Mouse (Mus musculus) midbrain, embryonic 11.5 days (tissue): ENCODE data around the gene Crmp1. TPM values are rescaled to one million over a fixed set of nuclear protein-coding genes. Genes with fewer than 3 reads are reported as not detected.

Experiments used
- ATAC-seq: fragments of 200-750 bp; cut with Nextera tagmentation; 2 replicates; pipeline ENCODE4 v1.8.0; 2017; ENCODE audit warnings: moderate TSS enrichment, moderate library complexity; ENCODE audit not compliant: low FRiP score
- DNase-seq: peaks from one replicate; pipeline ENCODE4 v3.0.0; 2015; ENCODE audit warnings: low spot score; ENCODE audit errors: missing footprints
- H3K27ac ChIP-seq: fragments of 300-500 bp; sonication (generic); 2 replicates; pipeline ENCODE4 v1.5.1; 2014; ENCODE audit warnings: low read depth, low read length
- H3K27me3 ChIP-seq: fragments of 300-500 bp; sonication (generic); 2 replicates; pipeline ENCODE4 v1.6.1; 2014; ENCODE audit warnings: mild to moderate bottlenecking, low read length, moderate library complexity, mixed read lengths; ENCODE audit not compliant: control insufficient read depth, insufficient read depth
- H3K36me3 ChIP-seq: fragments of 300-500 bp; sonication (generic); 2 replicates; pipeline ENCODE4 v1.6.1; 2014; ENCODE audit warnings: mild to moderate bottlenecking, low read length, moderate library complexity, mixed read lengths; ENCODE audit not compliant: control insufficient read depth, insufficient read depth
- H3K4me1 ChIP-seq: fragments of 300-500 bp; sonication (generic); 2 replicates; pipeline ENCODE4 v1.6.1; 2014; ENCODE audit warnings: low read length; ENCODE audit not compliant: control insufficient read depth, insufficient read depth
- H3K4me2 ChIP-seq: fragments of 300-500 bp; sonication (generic); 2 replicates; pipeline ENCODE4 v1.6.1; 2014; ENCODE audit warnings: mild to moderate bottlenecking, moderate library complexity
- H3K4me3 ChIP-seq: fragments of 300-500 bp; sonication (generic); 2 replicates; pipeline ENCODE4 v1.5.1; 2014; ENCODE audit warnings: low read depth, low read length
- H3K9ac ChIP-seq: fragments of 300-500 bp; sonication (generic); 2 replicates; pipeline ENCODE4 v1.6.1; 2014; ENCODE audit warnings: low read length
- H3K9me3 ChIP-seq: fragments of 300-500 bp; sonication (generic); 2 replicates; pipeline ENCODE4 v1.6.1; 2016; ENCODE audit warnings: low read length; ENCODE audit not compliant: control insufficient read depth
- WGBS: fragments of 180-500 bp; shearing (Covaris S2); extraction: QIAGEN DNeasy Blood & Tissue Kit; methylation state at CpG from one replicate; pipeline ENCODE4 v1.1.7; 2014; 5-methylcytosine and 5-hydroxymethylcytosine counted together
- polyA plus RNA-seq: library from polyadenylated mRNA; unstranded; fragments of >200 nt; fragmentation: Nextera tagmentation; extraction: Ambion mirVana; gene quantifications from 2 replicates; pipeline ENCODE4 v1.2.1, GENCODE M21; 2014

Gene Crmp1
- polyA plus RNA-seq, 1 experiment from 2014 or later = 295 TPM

DNA sequence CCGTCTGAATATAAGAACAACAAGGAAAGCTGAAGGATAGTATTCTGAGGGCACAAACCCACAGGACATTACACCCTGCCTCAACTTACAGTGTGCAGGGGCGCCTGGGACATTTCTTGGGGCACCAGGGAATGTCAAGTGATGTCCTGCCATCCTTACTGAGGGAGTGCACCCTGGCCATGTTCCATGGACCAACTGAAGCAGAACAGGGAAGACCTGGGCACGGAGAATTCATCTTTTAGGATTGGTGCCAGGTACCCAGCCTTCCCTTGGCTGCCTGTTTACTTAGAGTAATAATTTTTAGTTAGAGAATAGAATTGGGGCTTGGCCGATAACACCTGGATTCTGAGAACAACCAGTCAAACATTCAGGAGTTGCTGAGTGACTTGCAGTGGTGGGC lies 90.3 kb downstream of the Crmp1 start:
- 82% methylated on average over 4 of the region's 4 CpGs for whole genome bisulfite sequencing
- H3K27ac ChIP-seq = no peak overlapping the region
- no peaks in the 10 kb centered on the region for H3K36me3 ChIP-seq
- H3K9me3 ChIP-seq = no peaks in the 10 kb centered on the region
- H3K27me3 ChIP-seq = no peaks in the 10 kb centered on the region
- H3K4me3 ChIP-seq = no peak overlapping the region
- no peak overlapping the region for H3K4me2 ChIP-seq
- DNase-seq (no peak), ATAC-seq (no peak)
- peaks cover 7% of the 10 kb centered on the region for H3K4me1 ChIP-seq
- H3K9ac ChIP-seq = no peak overlapping the region

DNA sequence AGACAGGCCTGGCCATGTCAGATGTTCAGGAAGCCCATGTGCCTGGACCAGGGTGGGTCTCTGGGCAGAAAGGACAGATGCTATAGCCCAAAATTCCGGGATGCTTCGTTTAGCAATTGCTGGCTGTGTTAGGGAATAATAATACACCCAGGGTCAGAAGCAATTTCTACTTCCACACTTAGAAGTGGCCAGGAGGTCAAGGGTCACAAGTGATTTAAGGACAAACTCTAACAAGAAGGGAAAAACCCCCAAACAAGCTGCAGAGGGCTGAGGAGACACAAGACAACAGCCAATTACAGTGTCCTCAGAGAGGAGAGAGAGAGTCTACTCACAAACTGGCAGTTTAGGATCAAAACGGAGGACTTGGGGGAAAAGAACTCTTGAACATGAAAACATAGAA lies 93.3 kb downstream of the Crmp1 start:
- Histone ChIP-seq H3K27me3 (no peaks in the 10 kb centered on the region), H3K27ac (no peak overlapping the region), H3K36me3 (no peaks in the 10 kb centered on the region), H3K4me2 (no peak overlapping the region), H3K4me3 (no peak overlapping the region), H3K4me1 (peaks cover 30% of the 10 kb centered on the region), H3K9ac (no peak overlapping the region), H3K9me3 (no peaks in the 10 kb centered on the region)
- ATAC-seq (no peak), DNase-seq (no peak)
- WGBS = 71% methylated on average over 3 of the region's 3 CpGs

DNA sequence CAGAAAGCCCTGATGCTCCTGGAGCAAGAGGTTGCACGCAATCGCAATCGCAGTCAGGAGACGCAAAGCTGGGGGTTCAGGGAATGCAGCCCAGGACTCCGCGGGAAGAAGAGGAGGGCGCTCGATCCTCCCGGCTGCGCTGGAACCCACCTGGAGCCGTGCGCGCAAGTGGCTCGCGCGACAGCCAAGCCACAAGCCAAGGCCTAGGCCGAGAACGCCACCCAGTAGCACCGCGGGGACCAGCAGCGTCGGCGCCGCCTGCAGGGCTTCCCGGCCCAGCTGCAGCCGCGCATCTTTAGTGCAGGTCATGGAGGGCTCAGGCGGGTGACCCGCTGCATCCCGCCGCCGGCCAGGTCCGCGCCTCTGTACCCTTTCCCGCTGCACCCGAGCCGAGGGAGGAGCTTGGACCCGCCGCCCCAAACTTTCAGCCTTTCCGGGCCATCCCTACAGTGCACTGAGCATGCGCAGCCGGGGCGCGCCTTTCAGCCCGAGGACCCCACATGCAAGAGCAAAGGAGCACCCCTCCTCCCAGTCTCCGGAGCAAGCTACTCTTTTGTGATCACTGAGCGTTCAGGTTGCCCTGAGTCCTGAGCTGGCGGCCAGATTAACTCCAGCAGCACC lies 94.9 kb downstream of the Crmp1 start, which contains the start of gene Evc:
TSS of gene Evc (minus strand) at position 410 of the 621 bp plus-strand sequence.
- 0% methylated on average over 48 of the region's 48 CpGs for WGBS
- Histone ChIP-seq H3K9ac (peak within 1 kb of the TSS; percentile 79), H3K4me3 (peak within 1 kb of the TSS; percentile 59), H3K4me2 (peak within 1 kb of the TSS; percentile 78), H3K27ac (no peak within 1 kb of the TSS), H3K36me3 (no peaks in the 10 kb centered on the region), H3K4me1 (peaks cover 30% of the 10 kb centered on the region), H3K9me3 (no peaks in the 10 kb centered on the region), H3K27me3 (no peaks in the 10 kb centered on the region)
- ATAC-seq (peak; percentile 82), DNase-seq (peak; percentile 98)

DNA sequence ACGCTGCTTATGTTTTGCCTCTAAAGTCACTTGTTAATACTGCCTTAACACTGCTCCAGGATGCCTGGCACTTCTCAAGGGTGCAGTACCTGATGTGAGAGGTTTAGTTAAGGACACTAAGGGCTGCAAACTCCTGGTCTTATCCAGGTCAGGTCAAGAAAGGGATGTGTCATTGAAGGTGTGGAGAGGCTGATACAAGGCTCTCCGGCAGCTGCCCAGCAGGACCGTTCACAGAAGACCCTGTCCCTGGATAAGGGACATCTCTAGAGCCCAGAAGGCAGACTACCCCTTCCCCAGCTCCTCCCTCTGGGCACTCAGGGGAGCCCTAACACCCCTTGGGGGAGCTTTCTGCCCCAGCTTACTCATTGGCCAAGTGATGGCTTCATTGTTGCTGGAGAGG lies 96.0 kb downstream of the Crmp1 start:
- Histone ChIP-seq H3K4me2 (peak overlapping the region; percentile 85; the same call in 1 of the 2 replicates), H3K36me3 (no peaks in the 10 kb centered on the region), H3K9me3 (no peaks in the 10 kb centered on the region), H3K9ac (peak overlapping the region; percentile 79), H3K27ac (0 out of 2 replicates have a peak overlapping the region, but pooled peaks have one; percentile 20), H3K4me3 (no peak overlapping the region), H3K4me1 (peaks cover 30% of the 10 kb centered on the region), H3K27me3 (no peaks in the 10 kb centered on the region)
- DNase-seq (peak; percentile 87), ATAC-seq (no peak)
- WGBS = 72% methylated on average over 3 of the region's 3 CpGs

DNA sequence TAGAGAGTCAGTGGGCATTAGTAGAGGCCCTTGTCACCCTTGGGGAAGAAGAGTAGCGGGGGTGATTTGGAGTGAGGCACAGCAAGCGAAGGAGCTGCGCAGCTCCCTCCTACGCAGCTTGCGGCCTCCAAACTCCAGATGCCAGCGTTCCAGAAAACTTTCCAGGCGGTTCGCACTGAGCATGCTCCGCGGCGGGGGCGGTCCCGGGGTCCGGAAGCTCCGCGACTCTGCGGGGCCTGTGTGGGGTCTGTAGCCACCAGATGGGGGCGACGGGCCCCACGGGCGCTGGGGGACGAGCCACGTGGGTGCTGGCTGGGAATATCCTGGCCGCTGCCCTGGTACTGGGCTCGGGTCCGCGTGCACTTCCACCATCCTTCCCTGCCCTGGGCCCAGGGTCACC lies 96.5 kb downstream of the Crmp1 start, which contains the start of gene Evc2:
TSS of gene Evc2 (plus strand) at position 212 of the 400 bp plus-strand sequence.
- Histone ChIP-seq H3K4me2 (peak within 1 kb of the TSS; percentile 85), H3K27me3 (no peaks in the 10 kb centered on the region), H3K36me3 (no peaks in the 10 kb centered on the region), H3K4me3 (peak within 1 kb of the TSS; percentile 59), H3K27ac (peak within 1 kb of the TSS; percentile 20; the same call in 1 of the 2 replicates), H3K9ac (peak within 1 kb of the TSS; percentile 79), H3K9me3 (no peaks in the 10 kb centered on the region), H3K4me1 (peaks cover 30% of the 10 kb centered on the region)
- peak; percentile 95 for DNase-seq
- peak; percentile 86 for ATAC-seq
- WGBS = under 1% methylated on average over 20 of the region's 27 CpGs

Other genes starting within 250 kb of the Crmp1 start
- 0.04 TPM in 2 replicates for gene Gm1043, start 156.6 kb upstream of the Crmp1 start, polyA plus RNA-seq
- 11.1 and 11.8 TPM in 2 replicates for gene Evc, start 95.0 kb downstream of the Crmp1 start, polyA plus RNA-seq
- gene Evc2, start 96.6 kb downstream of the Crmp1 start, polyA plus RNA-seq = 8.1 and 10.3 TPM in 2 replicates